Mouse (Mus musculus): ENCODE data around the gene Myh3. TPM values are rescaled to one million over a fixed set of nuclear protein-coding genes. Genes with fewer than 3 reads are reported as not detected.
A peak's percentile ranks its signal among the peaks of the same experiment; 100 is the strongest.

Myh3 gene
- polyA plus RNA-seq (2012; rRNA removed) (112 and 192 TPM in 2 replicates), polyA plus RNA-seq (2014; fragmentation: Nextera tagmentation; extraction: Ambion mirVana) (145 and 205 TPM in 2 replicates)

GRCm38 (mm10) chr11:67078000-67078399, at the start of gene Myh3:
TSS of gene Myh3 (plus strand) at chr11:67078300.
- Histone ChIP-seq H3K4me3 (replicated peaks; ENCODE audit: low read length) (0 out of 2 replicates have a peak within 1 kb of the TSS, but pooled peaks have one; percentile 2), H3K27ac (replicated peaks; ENCODE audit: low read depth, low read length) (no peak within 1 kb of the TSS), H3K9ac (ENCODE audit: low read depth, low read length, severe bottlenecking) (no peak within 1 kb of the TSS), H3K27me3 (ENCODE audit: control insufficient read depth, insufficient read depth, low read length) (no peaks in the 10 kb centered on the region), H3K36me3 (ENCODE audit: control insufficient read depth, insufficient read depth, low read length) (no peaks in the 10 kb centered on the region), H3K4me2 (replicated peaks; ENCODE audit: low read depth, low read length, severe bottlenecking) (no peak within 1 kb of the TSS), H3K9me3 (ENCODE audit: control insufficient read depth, low read length) (no peaks in the 10 kb centered on the region), H3K4me1 (ENCODE audit: control insufficient read depth, insufficient read depth, low read length) (no peaks in the 10 kb centered on the region)
- ATAC-seq (ENCODE audit: low FRiP score, low read depth) (peak; percentile 32; the same call in 1 of the 2 replicates), DNase-seq (ENCODE audit: low spot score) (no peak)
- 84% methylated on average over 5 of the region's 5 CpGs for WGBS
- TF ChIP-seq POLR2A (IDR thresholded peaks at IDR 0.05; ENCODE audit: borderline replicate concordance, extremely low read depth, insufficient read depth, insufficient read length), result no peak

- ATAC-seq (ENCODE audit: low FRiP score, low read depth), result no peak
- no peak for DNase-seq (ENCODE audit: low spot score)
- Histone ChIP-seq H3K9me3 (ENCODE audit: control insufficient read depth, low read length) (no peaks in the 10 kb centered on the region), H3K4me1 (ENCODE audit: control insufficient read depth, insufficient read depth, low read length) (no peaks in the 10 kb centered on the region), H3K4me2 (replicated peaks; ENCODE audit: low read depth, low read length, severe bottlenecking) (no peak overlapping the region), H3K36me3 (ENCODE audit: control insufficient read depth, insufficient read depth, low read length) (peaks cover under 1% of the 10 kb centered on the region; the same call in 1 of the 2 replicates), H3K27me3 (ENCODE audit: control insufficient read depth, insufficient read depth, low read length) (no peaks in the 10 kb centered on the region), H3K27ac (replicated peaks; ENCODE audit: low read depth, low read length) (no peak overlapping the region), H3K4me3 (replicated peaks; ENCODE audit: low read length) (no peak overlapping the region), H3K9ac (ENCODE audit: low read depth, low read length, severe bottlenecking) (no peak overlapping the region)
- no peak for TF ChIP-seq POLR2A (IDR thresholded peaks at IDR 0.05; ENCODE audit: borderline replicate concordance, extremely low read depth, insufficient read depth, insufficient read length)
- WGBS, result 54% methylated on average over 16 of the region's 16 CpGs
Measured at GRCm38 (mm10) chr11:67030904-67031602, 47.0 kb upstream of the Myh3 start.

GRCm38 (mm10) chr11:67031603-67031915, 46.5 kb upstream of the Myh3 start:
- DNase-seq (ENCODE audit: low spot score), result no peak
- no peak overlapping the region for H3K4me2 ChIP-seq (replicated peaks; ENCODE audit: low read depth, low read length, severe bottlenecking)
- 56% methylated on average over 2 of the region's 2 CpGs for WGBS

GRCm38 (mm10) chr11:67034775-67035485, 43.2 kb upstream of the Myh3 start:
- Histone ChIP-seq H3K4me1 (ENCODE audit: control insufficient read depth, insufficient read depth, low read length) (no peaks in the 10 kb centered on the region), H3K36me3 (ENCODE audit: control insufficient read depth, insufficient read depth, low read length) (peaks cover 32% of the 10 kb centered on the region), H3K4me3 (replicated peaks; ENCODE audit: low read length) (no peak overlapping the region), H3K9me3 (ENCODE audit: control insufficient read depth, low read length) (no peaks in the 10 kb centered on the region), H3K9ac (ENCODE audit: low read depth, low read length, severe bottlenecking) (no peak overlapping the region), H3K27ac (replicated peaks; ENCODE audit: low read depth, low read length) (no peak overlapping the region), H3K27me3 (ENCODE audit: control insufficient read depth, insufficient read depth, low read length) (no peaks in the 10 kb centered on the region), H3K4me2 (replicated peaks; ENCODE audit: low read depth, low read length, severe bottlenecking) (no peak overlapping the region)
- TF ChIP-seq POLR2A (IDR thresholded peaks at IDR 0.05; ENCODE audit: borderline replicate concordance, extremely low read depth, insufficient read depth, insufficient read length), result no peak
- ATAC-seq (ENCODE audit: low FRiP score, low read depth) (no peak), DNase-seq (ENCODE audit: low spot score) (no peak)
- 81% methylated on average over 4 of the region's 4 CpGs for whole genome bisulfite sequencing

More at GRCm38 (mm10) chr11:67031603-67031915, 46.5 kb upstream of the Myh3 start:
- Histone ChIP-seq H3K4me1 (ENCODE audit: control insufficient read depth, insufficient read depth, low read length) (no peaks in the 10 kb centered on the region), H3K27me3 (ENCODE audit: control insufficient read depth, insufficient read depth, low read length) (no peaks in the 10 kb centered on the region), H3K36me3 (ENCODE audit: control insufficient read depth, insufficient read depth, low read length) (peaks cover 3% of the 10 kb centered on the region), H3K9me3 (ENCODE audit: control insufficient read depth, low read length) (no peaks in the 10 kb centered on the region), H3K9ac (ENCODE audit: low read depth, low read length, severe bottlenecking) (no peak overlapping the region), H3K27ac (replicated peaks; ENCODE audit: low read depth, low read length) (no peak overlapping the region), H3K4me3 (replicated peaks; ENCODE audit: low read length) (no peak overlapping the region)
- no peak for ATAC-seq (ENCODE audit: low FRiP score, low read depth)
- TF ChIP-seq POLR2A (IDR thresholded peaks at IDR 0.05; ENCODE audit: borderline replicate concordance, extremely low read depth, insufficient read depth, insufficient read length), result no peak

- no peaks in the 10 kb centered on the region for H3K4me1 ChIP-seq (ENCODE audit: control insufficient read depth, insufficient read depth, low read length)
- TF ChIP-seq POLR2A (IDR thresholded peaks at IDR 0.05; ENCODE audit: borderline replicate concordance, extremely low read depth, insufficient read depth, insufficient read length), result no peak
- 90% methylated on average over 6 of the region's 6 CpGs for WGBS
- DNase-seq (ENCODE audit: low spot score), result no peak
- H3K9ac ChIP-seq (ENCODE audit: low read depth, low read length, severe bottlenecking), result no peak overlapping the region
- no peak for ATAC-seq (ENCODE audit: low FRiP score, low read depth)
- H3K9me3 ChIP-seq (ENCODE audit: control insufficient read depth, low read length), result no peaks in the 10 kb centered on the region
- no peak overlapping the region for H3K4me2 ChIP-seq (replicated peaks; ENCODE audit: low read depth, low read length, severe bottlenecking)
- peaks cover 45% of the 10 kb centered on the region for H3K36me3 ChIP-seq (ENCODE audit: control insufficient read depth, insufficient read depth, low read length)
- no peaks in the 10 kb centered on the region for H3K27me3 ChIP-seq (ENCODE audit: control insufficient read depth, insufficient read depth, low read length)
- no peak overlapping the region for H3K4me3 ChIP-seq (replicated peaks; ENCODE audit: low read length)
- no peak overlapping the region for H3K27ac ChIP-seq (replicated peaks; ENCODE audit: low read depth, low read length)
Measured at GRCm38 (mm10) chr11:67036229-67036628, 41.9 kb upstream of the Myh3 start.

Data from limb, embryonic 14.5 days (tissue).